Mouse (Mus musculus) urinary bladder, adult 2 months (tissue): ENCODE data around the gene 4833420G17Rik. TPM values are rescaled to one million over a fixed set of nuclear protein-coding genes. Genes with fewer than 3 reads are reported as not detected.
"Not testable (repeated sequence)": the region's sequence is repeated elsewhere in the genome, so short reads cannot be mapped to it uniquely, and the experiment has no call there.

Source experiments
- DNase-seq: peaks from one replicate; pipeline ENCODE4 v3.0.0; 2022; ENCODE audit warnings: low spot score
- polyA plus RNA-seq: library from polyadenylated mRNA; depleted of rRNA; stranded (reverse); fragments of >200 nt; gene quantifications from 2 replicates; pipeline ENCODE4 v1.2.3, GENCODE M21; 2012; rRNA removed

The 4833420G17Rik gene
- 55.7 and 64.4 TPM in 2 replicates for polyA plus RNA-seq

- DNase-seq, result peak; percentile 61
These were observed at the start of gene 4833420G17Rik for GRCm38 (mm10) chr13:119462596-119463560. Gene 4833420G17Rik (plus strand): TSS chr13:119462768.

DNA sequence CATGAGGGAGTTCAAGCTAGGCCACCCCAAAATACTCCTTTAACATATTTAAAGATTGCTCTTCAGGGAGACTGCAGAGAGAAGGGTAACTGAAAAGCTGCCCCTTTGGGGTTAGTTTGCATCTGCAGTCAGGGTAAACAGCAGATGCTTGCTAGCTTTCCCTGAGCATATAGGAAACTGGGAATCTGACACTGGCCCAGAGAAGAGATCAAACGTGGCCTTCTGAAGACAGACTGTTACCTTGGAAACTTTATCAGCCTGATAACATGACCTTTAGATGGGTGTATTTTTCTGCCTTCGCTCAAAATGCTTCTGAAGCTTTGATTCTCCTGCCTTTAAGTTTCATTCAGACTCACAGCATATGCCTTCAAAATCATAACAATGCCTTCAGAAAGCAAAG lies 49.5 kb upstream of the 4833420G17Rik start:
- DNase-seq, result no peak

GRCm38 (mm10) chr13:119418479-119418878 lies 44.1 kb upstream of the 4833420G17Rik start:
- no peak for DNase-seq

DNA sequence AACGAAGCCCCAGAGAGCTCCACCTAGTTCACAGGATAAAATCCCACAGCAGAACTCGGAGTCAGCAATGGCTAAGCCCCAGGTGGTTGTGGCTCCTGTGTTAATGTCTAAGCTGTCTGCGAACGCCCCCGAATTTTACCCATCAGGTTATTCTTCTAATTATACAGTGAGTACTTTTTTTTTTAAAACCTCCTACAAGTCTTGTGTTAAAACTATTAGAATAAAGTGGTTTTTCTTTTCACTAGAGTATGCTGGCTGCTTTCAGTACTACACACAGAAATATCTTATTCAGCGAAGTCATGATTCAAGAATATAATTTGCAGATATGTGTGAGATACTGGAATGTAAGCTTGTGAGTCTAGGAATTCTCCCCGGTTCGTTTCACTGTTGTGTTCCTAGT lies 32.4 kb upstream of the 4833420G17Rik start:
- no peak for DNase-seq

- DNase-seq, result no peak
These were observed 30.5 kb upstream of the 4833420G17Rik start for GRCm38 (mm10) chr13:119432041-119432440.

DNA sequence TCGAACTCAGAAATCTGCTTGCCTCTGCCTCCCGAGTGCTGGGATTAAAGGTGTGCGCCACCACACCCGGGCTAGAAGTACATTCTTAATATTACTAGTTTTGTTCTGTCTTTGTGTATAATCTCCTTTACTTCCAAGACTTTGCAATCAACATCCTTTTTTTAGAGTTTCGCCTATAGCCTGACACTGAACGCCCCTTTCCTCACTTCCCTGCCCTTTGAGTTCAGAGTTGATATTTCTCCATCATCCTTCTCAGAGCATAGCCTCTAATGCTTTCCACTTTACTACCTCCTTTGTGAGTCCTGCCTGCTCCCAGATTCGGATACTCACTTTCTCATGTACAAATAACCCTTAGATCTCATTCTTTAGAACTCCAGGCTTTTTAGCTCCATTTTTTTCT lies 28.2 kb upstream of the 4833420G17Rik start:
- DNase-seq, result no peak

DNA sequence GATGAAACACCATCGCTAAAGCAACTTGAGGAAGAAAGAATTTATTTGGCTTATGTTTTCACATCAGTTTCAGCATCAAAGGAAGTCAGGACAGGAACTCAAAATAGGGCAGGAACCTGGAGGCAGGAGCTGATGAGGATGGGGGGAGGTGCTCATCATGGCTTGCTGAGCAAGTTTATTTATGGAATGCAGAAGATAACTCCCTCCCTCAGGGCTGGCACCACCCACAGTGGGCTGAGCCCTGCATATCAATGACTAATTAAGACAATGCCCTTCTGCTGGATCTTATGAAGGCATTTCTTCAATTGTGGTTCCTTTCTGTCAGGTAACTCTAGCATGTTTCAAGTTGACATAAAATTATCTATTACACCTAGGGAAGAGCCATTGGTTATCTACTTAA lies 20.3 kb upstream of the 4833420G17Rik start:
- DNase-seq, result no peak

- DNase-seq, result no peak
These were observed 9.0 kb upstream of the 4833420G17Rik start for GRCm38 (mm10) chr13:119453563-119453962.

GRCm38 (mm10) chr13:119455082-119455481 lies 7.5 kb upstream of the 4833420G17Rik start:
- no peak for DNase-seq

GRCm38 (mm10) chr13:119456342-119456741 lies 6.2 kb upstream of the 4833420G17Rik start:
- no peak for DNase-seq

GRCm38 (mm10) chr13:119461900-119462595 lies 520 bp upstream of the 4833420G17Rik start:
- no peak for DNase-seq

- DNase-seq, result no peak
These were observed 14.1 kb downstream of the 4833420G17Rik start for GRCm38 (mm10) chr13:119476631-119477030.

DNA sequence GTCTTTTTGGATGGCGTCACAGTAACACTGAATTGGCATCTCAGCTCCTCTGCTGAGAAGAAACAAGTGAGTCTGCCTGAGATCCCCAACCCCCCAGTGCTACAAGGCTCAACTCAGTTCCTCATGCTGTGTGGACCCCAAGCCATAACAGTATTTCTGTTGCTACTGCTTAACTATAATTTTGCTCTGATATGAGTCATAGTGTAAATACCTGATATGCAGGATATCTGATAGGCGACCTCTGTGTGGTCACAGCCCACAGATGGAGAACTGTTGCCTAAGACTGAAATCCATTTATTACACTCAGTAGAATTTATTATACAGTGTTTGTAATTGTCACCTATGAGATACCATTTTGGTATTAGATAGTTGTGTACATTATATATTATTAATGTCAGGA lies 15.2 kb downstream of the 4833420G17Rik start:
- DNase-seq, result no peak

DNA sequence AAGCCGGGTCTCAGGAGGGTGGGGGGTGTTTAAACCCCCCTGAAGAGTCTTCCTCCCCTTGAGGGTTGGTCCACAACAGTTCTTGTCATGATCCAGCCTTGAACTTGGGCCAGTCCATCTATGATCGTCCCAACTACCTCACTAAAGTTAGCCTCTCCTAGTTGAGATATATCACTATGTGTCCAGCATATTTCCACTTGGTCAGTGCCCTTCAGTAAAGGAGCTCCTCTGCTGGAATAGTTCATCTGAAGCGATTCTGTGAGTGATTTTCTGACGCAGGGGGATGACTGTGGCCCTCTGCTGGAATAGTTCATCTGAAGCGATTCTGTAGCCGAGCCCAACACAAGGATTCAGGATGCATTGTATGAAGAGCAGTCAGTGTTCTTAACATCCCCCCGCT lies 24.8 kb downstream of the 4833420G17Rik start:
- no peak for DNase-seq

- DNase-seq, result peak; percentile 75
These were observed 25.5 kb downstream of the 4833420G17Rik start, which contains the start of the genes Tmem267 and 3110070M22Rik for GRCm38 (mm10) chr13:119487880-119488580. Gene Tmem267 (plus strand): TSS chr13:119488039. Gene 3110070M22Rik (minus strand): TSS chr13:119488383.

GRCm38 (mm10) chr13:119492083-119492482 lies 29.5 kb downstream of the 4833420G17Rik start:
- DNase-seq, result not testable (repeated sequence)

DNA sequence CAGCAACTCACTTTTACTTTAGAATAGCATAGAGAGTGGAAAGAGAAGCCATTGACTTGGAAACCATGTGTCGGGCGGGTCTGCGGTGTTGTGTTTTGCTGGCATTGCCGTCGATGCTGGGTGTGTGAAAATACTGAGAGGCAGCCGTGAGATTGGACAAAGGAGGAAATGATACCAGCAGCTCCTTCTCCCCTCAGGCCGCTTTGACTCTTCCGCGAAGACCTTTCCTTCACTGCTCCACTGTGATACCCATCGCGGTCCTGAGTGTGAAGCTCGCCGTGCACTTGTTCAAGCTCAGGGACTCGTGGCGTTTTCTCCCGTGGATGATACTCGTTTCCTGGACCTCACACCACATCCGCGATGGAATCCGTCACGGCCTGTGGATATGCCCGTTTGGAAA lies 32.4 kb downstream of the 4833420G17Rik start:
- DNase-seq, result not testable (repeated sequence)

Other genes starting within 250 kb of the 4833420G17Rik start
- gene Paip1, start 34.2 kb upstream of the 4833420G17Rik start, polyA plus RNA-seq, result 43.5 and 48.6 TPM in 2 replicates
- 4.1 and 5.0 TPM in 2 replicates for gene Tmem267, start 25.3 kb downstream of the 4833420G17Rik start, polyA plus RNA-seq
- gene 3110070M22Rik, start 25.6 kb downstream of the 4833420G17Rik start, polyA plus RNA-seq, result 1.2 and 1.6 TPM in 2 replicates
- 0.14 and 0.16 TPM in 2 replicates for gene Ccl28, start 161.1 kb downstream of the 4833420G17Rik start, polyA plus RNA-seq
- gene Hmgcs1, start 227.6 kb downstream of the 4833420G17Rik start, polyA plus RNA-seq, result 58.2 and 74.9 TPM in 2 replicates